Mouse (Mus musculus): ENCODE measurements around the gene Ppp1r37. TPM values are rescaled to one million over a fixed set of nuclear protein-coding genes. Genes with fewer than 3 reads are reported as not detected.

Ppp1r37 gene
- polyA plus RNA-seq, 1 experiment from 2014 or later: 18.3 TPM

- H3K4me2 ChIP-seq (replicated peaks): no peak overlapping the region
- WGBS: 71% methylated on average over 10 of the region's 10 CpGs
- no peak overlapping the region for H3K4me3 ChIP-seq (replicated peaks)
- peaks cover 50% of the 10 kb centered on the region for H3K4me1 ChIP-seq (replicated peaks)
- no peaks in the 10 kb centered on the region for H3K9me3 ChIP-seq
- H3K36me3 ChIP-seq: 0 out of 2 replicates have a peak, but pooled peaks cover 3% of the 10 kb centered on the region
- no peaks in the 10 kb centered on the region for H3K27me3 ChIP-seq (replicated peaks)
- ATAC-seq: no peak
- H3K27ac ChIP-seq: no peak overlapping the region
- H3K9ac ChIP-seq: no peak overlapping the region
Observed at GRCm38 (mm10) chr7:19549394-19549793, 13.5 kb downstream of the Ppp1r37 start.

DNA sequence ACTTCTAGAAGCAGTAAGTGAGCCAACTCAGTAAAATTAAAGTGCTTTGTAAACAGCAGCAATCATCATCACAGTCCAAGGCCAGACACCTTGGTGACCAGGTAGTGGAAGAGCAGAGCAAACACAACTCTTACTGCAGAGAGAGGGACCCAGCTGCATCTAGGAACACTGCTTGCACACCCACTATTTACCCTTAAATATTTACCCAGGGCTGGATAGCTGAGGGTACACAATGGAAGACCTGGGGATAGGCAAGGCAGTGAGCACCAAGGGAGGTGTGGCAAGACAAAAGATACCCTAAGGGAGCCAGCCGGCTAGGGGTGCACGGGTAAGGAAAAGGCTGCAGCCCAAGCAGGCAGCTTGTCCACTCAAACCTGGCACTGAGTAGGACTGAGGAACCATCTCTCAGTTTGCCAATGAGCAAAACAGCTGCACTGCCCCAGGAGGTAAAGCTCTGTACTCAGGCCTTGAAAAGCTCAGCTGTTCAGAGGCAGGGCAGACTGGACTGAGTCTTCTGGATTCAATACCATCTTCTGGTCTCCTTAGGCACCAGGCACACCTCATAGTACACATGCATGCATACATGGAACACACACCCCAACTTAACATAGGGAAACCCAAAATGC is 15.4 kb downstream of the Ppp1r37 start:
- ATAC-seq: peak; percentile 45
- 49% methylated on average over 2 of the region's 2 CpGs for WGBS
- Histone ChIP-seq H3K27ac (no peak overlapping the region), H3K4me3 (replicated peaks) (no peak overlapping the region), H3K36me3 (no peaks in the 10 kb centered on the region), H3K27me3 (replicated peaks) (no peaks in the 10 kb centered on the region), H3K9ac (no peak overlapping the region), H3K4me1 (replicated peaks) (peaks cover 54% of the 10 kb centered on the region), H3K4me2 (replicated peaks) (no peak overlapping the region), H3K9me3 (no peaks in the 10 kb centered on the region)

- Histone ChIP-seq H3K27ac (peak overlapping the region; percentile 42; the same call in 1 of the 2 replicates), H3K4me3 (replicated peaks) (no peak overlapping the region), H3K4me1 (replicated peaks) (peaks cover 51% of the 10 kb centered on the region)
Observed at GRCm38 (mm10) chr7:19546007-19546406, 16.9 kb downstream of the Ppp1r37 start.

DNA sequence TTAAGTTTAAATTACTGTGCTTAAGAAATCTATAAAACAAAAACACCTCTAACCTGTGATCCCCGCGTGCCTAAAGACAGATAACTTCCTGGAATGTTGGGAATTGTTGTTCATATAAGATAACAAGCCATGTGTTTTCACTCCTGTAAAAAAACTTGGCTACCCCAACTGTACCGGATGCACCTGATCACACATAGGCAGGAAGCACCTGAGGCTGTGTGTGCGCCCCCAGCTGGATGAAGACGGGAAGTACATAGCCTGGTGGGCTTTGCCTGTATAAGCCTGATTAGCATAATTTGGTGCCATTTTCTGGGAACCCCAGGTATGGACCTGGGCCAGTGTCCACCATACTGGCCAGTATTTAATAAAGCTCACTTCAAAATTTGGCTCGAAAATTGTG is 19.3 kb downstream of the Ppp1r37 start:
- Histone ChIP-seq H3K4me1 (replicated peaks) (peaks cover 46% of the 10 kb centered on the region), H3K4me2 (replicated peaks) (no peak overlapping the region), H3K9ac (no peak overlapping the region), H3K9me3 (no peaks in the 10 kb centered on the region), H3K27me3 (replicated peaks) (no peaks in the 10 kb centered on the region), H3K36me3 (no peaks in the 10 kb centered on the region), H3K4me3 (replicated peaks) (no peak overlapping the region), H3K27ac (no peak overlapping the region)
- ATAC-seq: no peak
- 49% methylated on average over 6 of the region's 6 CpGs for WGBS

More at GRCm38 (mm10) chr7:19546007-19546406, 16.9 kb downstream of the Ppp1r37 start:
- Histone ChIP-seq H3K9ac (no peak overlapping the region), H3K36me3 (no peaks in the 10 kb centered on the region), H3K4me2 (replicated peaks) (no peak overlapping the region), H3K27me3 (replicated peaks) (no peaks in the 10 kb centered on the region), H3K9me3 (no peaks in the 10 kb centered on the region)
- WGBS: 17% methylated on average over 3 of the region's 3 CpGs
- no peak for ATAC-seq

DNA sequence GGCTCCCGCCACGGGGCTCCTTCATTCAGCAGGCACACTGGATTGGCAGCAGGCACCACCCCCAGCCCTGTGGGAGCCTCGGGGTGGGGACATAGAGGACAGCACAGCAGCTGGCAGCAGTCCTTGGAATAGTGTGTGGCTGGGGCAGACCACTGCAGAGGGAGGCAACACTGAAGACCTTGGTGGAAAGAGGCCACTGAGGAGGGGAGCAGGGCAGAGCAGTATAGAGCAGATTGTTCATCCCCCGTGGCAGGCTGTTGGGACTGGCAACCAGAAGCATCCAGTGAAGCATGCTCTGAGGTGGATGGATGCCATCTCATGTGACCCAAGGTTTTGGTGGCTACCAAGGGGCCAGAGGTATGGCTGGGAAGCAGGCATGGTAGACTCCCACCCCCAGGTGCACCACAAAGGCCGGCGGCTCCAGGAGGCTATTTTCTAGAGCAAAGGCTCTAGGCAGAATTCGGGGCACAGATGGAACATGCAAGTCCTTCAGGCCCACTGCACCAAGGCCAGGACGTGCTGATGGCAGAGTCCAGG is 20.7 kb downstream of the Ppp1r37 start:
- H3K4me1 ChIP-seq (replicated peaks): peaks cover 35% of the 10 kb centered on the region
- H3K9me3 ChIP-seq: no peaks in the 10 kb centered on the region
- peak; percentile 27; the same call in 1 of the 2 replicates for ATAC-seq
- no peaks in the 10 kb centered on the region for H3K36me3 ChIP-seq
- H3K27ac ChIP-seq: no peak overlapping the region
- no peak overlapping the region for H3K9ac ChIP-seq
- no peak overlapping the region for H3K4me2 ChIP-seq (replicated peaks)
- WGBS: 61% methylated on average over 8 of the region's 8 CpGs
- no peaks in the 10 kb centered on the region for H3K27me3 ChIP-seq (replicated peaks)
- no peak overlapping the region for H3K4me3 ChIP-seq (replicated peaks)

- Histone ChIP-seq H3K36me3 (no peaks in the 10 kb centered on the region), H3K27ac (no peak overlapping the region), H3K27me3 (replicated peaks) (no peaks in the 10 kb centered on the region), H3K9ac (no peak overlapping the region), H3K4me2 (replicated peaks) (no peak overlapping the region), H3K4me1 (replicated peaks) (peaks cover 30% of the 10 kb centered on the region), H3K4me3 (replicated peaks) (no peak overlapping the region), H3K9me3 (no peaks in the 10 kb centered on the region)
- WGBS: 82% methylated on average over 7 of the region's 7 CpGs
- ATAC-seq: peak; percentile 10; the same call in 1 of the 2 replicates
Observed at GRCm38 (mm10) chr7:19541681-19542154, 21.2 kb downstream of the Ppp1r37 start.

GRCm38 (mm10) chr7:19540771-19541566 is 21.9 kb downstream of the Ppp1r37 start:
- no peaks in the 10 kb centered on the region for H3K27me3 ChIP-seq (replicated peaks)
- H3K4me3 ChIP-seq (replicated peaks): no peak overlapping the region
- no peaks in the 10 kb centered on the region for H3K36me3 ChIP-seq
- no peaks in the 10 kb centered on the region for H3K9me3 ChIP-seq
- H3K9ac ChIP-seq: no peak overlapping the region
- H3K4me2 ChIP-seq (replicated peaks): no peak overlapping the region
- WGBS: 83% methylated on average over 2 of the region's 2 CpGs
- no peak overlapping the region for H3K27ac ChIP-seq
- ATAC-seq: no peak
- peaks cover 23% of the 10 kb centered on the region for H3K4me1 ChIP-seq (replicated peaks)

DNA sequence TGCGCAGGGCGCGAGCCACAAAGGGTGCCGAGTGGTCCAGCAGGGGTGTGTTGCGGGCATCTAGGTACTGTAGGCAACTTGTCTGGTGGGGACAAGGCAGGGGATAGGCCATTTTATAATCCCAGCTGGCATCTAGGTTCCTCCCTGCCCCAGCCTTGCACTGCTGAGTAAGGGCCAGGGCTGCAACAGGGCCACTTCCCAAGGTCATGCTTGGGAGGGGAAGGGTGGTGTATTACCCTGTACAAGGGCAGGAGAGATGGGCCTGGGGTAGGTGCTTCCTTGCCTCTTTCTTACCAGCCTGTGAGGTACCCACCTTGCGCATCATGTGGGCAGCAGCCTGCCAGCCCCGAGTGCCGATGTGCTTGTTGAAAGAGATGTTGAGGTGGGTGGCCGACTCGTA is 28.2 kb downstream of the Ppp1r37 start:
- H3K27ac ChIP-seq: no peak overlapping the region
- H3K27me3 ChIP-seq (replicated peaks): no peaks in the 10 kb centered on the region
- no peak for ATAC-seq
- H3K4me2 ChIP-seq (replicated peaks): no peak overlapping the region
- H3K36me3 ChIP-seq: peaks cover 40% of the 10 kb centered on the region
- H3K4me1 ChIP-seq (replicated peaks): 0 out of 2 replicates have a peak, but pooled peaks cover 8% of the 10 kb centered on the region
- H3K4me3 ChIP-seq (replicated peaks): no peak overlapping the region
- 93% methylated on average over 10 of the region's 10 CpGs for WGBS
- no peaks in the 10 kb centered on the region for H3K9me3 ChIP-seq
- H3K9ac ChIP-seq: no peak overlapping the region

GRCm38 (mm10) chr7:19532240-19532639 is 30.6 kb downstream of the Ppp1r37 start:
- H3K36me3 ChIP-seq: peaks cover 41% of the 10 kb centered on the region

GRCm38 (mm10) chr7:19531077-19531476 is 31.8 kb downstream of the Ppp1r37 start:
- Histone ChIP-seq H3K27me3 (replicated peaks) (no peaks in the 10 kb centered on the region), H3K4me1 (replicated peaks) (0 out of 2 replicates have a peak, but pooled peaks cover 8% of the 10 kb centered on the region)
- WGBS: 58% methylated on average over 10 of the region's 10 CpGs

More at GRCm38 (mm10) chr7:19532240-19532639, 30.6 kb downstream of the Ppp1r37 start:
- Histone ChIP-seq H3K27me3 (replicated peaks) (no peaks in the 10 kb centered on the region), H3K4me2 (replicated peaks) (no peak overlapping the region), H3K4me3 (replicated peaks) (no peak overlapping the region), H3K4me1 (replicated peaks) (0 out of 2 replicates have a peak, but pooled peaks cover 8% of the 10 kb centered on the region), H3K9ac (no peak overlapping the region), H3K27ac (no peak overlapping the region), H3K9me3 (no peaks in the 10 kb centered on the region)
- 86% methylated on average over 14 of the region's 14 CpGs for WGBS
- ATAC-seq: no peak

DNA sequence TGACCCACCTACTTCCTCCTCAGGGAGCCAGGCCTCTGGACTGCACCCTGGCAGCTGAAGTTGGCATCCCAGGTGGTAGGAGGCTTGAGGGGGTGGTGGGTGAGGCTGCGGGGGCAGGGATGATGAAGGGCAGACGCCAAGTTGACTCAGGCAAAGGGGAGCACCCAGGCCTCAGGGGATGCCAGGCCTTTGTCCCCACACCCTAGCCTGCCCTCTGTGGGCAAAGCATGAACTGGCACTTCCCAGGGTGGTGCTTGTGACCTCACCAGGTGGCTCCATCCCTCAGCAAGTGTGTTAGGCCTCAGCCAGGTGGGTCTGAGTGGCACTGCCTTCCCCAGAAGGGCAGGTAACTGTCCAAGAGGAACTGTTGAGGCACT is 37.8 kb downstream of the Ppp1r37 start:
- Histone ChIP-seq H3K27ac (no peak overlapping the region), H3K36me3 (peaks cover 2% of the 10 kb centered on the region; the same call in 1 of the 2 replicates), H3K27me3 (replicated peaks) (peaks cover 55% of the 10 kb centered on the region), H3K9me3 (no peaks in the 10 kb centered on the region), H3K4me2 (replicated peaks) (no peak overlapping the region), H3K4me1 (replicated peaks) (peaks cover 21% of the 10 kb centered on the region), H3K4me3 (replicated peaks) (no peak overlapping the region), H3K9ac (no peak overlapping the region; the same call in 1 of the 2 replicates)
- no peak for ATAC-seq
- 71% methylated on average over 2 of the region's 2 CpGs for WGBS

More at GRCm38 (mm10) chr7:19531077-19531476, 31.8 kb downstream of the Ppp1r37 start:
- Histone ChIP-seq H3K36me3 (peaks cover 41% of the 10 kb centered on the region), H3K4me3 (replicated peaks) (no peak overlapping the region), H3K9ac (no peak overlapping the region), H3K4me2 (replicated peaks) (no peak overlapping the region), H3K27ac (no peak overlapping the region), H3K9me3 (no peaks in the 10 kb centered on the region)
- peak; percentile 71 for ATAC-seq

GRCm38 (mm10) chr7:19524420-19525104 is 38.3 kb downstream of the Ppp1r37 start:
- Histone ChIP-seq H3K9me3 (no peaks in the 10 kb centered on the region), H3K9ac (peak overlapping the region; percentile 41), H3K36me3 (peaks cover under 1% of the 10 kb centered on the region; the same call in 1 of the 2 replicates), H3K27ac (no peak overlapping the region), H3K27me3 (replicated peaks) (peaks cover 60% of the 10 kb centered on the region), H3K4me1 (replicated peaks) (peaks cover 24% of the 10 kb centered on the region), H3K4me3 (replicated peaks) (peak overlapping the region; percentile 43), H3K4me2 (replicated peaks) (peak overlapping the region; percentile 93)
- ATAC-seq: no peak
- WGBS: 16% methylated on average over 24 of the region's 24 CpGs

Data from intestine, embryonic 15.5 days (tissue).